Mouse (Mus musculus) heart, embryonic 11.5 days (tissue): ENCODE measurements around the gene Tubgcp2. TPM values are rescaled to one million over a fixed set of nuclear protein-coding genes. Genes with fewer than 3 reads are reported as not detected.

Experiments used
- ATAC-seq: fragments of 200-750 bp; cut with Nextera tagmentation; replicated peaks from 2 replicates; pipeline ENCODE4 v1.8.0; 2017; ENCODE audit warnings: moderate library complexity; ENCODE audit not compliant: insufficient number of reproducible peaks, low FRiP score, low TSS enrichment
- H3K27ac ChIP-seq: fragments of 300-500 bp; sonication (generic); 2 replicates; pipeline ENCODE4 v1.5.1; 2014; ENCODE audit warnings: mild to moderate bottlenecking, low read depth, low read length
- H3K27me3 ChIP-seq: fragments of 300-500 bp; sonication (generic); 2 replicates; pipeline ENCODE4 v1.6.1; 2014; ENCODE audit warnings: mild to moderate bottlenecking, low read length, mixed read lengths; ENCODE audit not compliant: control insufficient read depth, insufficient read depth
- H3K36me3 ChIP-seq: fragments of 300-500 bp; sonication (generic); 2 replicates; pipeline ENCODE4 v1.6.1; 2014; ENCODE audit warnings: mild to moderate bottlenecking, low read length, moderate library complexity, mixed read lengths; ENCODE audit not compliant: control insufficient read depth, insufficient read depth
- H3K4me1 ChIP-seq: fragments of 300-500 bp; sonication (generic); 2 replicates; pipeline ENCODE4 v1.6.1; 2014; ENCODE audit warnings: low read length; ENCODE audit not compliant: control insufficient read depth, insufficient read depth
- H3K4me2 ChIP-seq: fragments of 300-500 bp; sonication (generic); 2 replicates; pipeline ENCODE4 v1.6.1; 2014; ENCODE audit warnings: mild to moderate bottlenecking, moderate library complexity
- H3K4me3 ChIP-seq: fragments of 300-500 bp; sonication (generic); 2 replicates; pipeline ENCODE4 v1.5.1; 2014; ENCODE audit warnings: low read depth, low read length
- H3K9ac ChIP-seq: fragments of 300-500 bp; sonication (generic); 2 replicates; pipeline ENCODE4 v1.6.1; 2014; ENCODE audit warnings: mild to moderate bottlenecking, low read depth, low read length, moderate library complexity
- H3K9me3 ChIP-seq: fragments of 300-500 bp; sonication (generic); replicated peaks from 2 replicates; pipeline ENCODE4 v1.6.1; 2016; ENCODE audit warnings: low read length; ENCODE audit not compliant: control insufficient read depth
- WGBS: fragments of 180-500 bp; shearing (Covaris S2); extraction: QIAGEN DNeasy Blood & Tissue Kit; methylation state at CpG from one replicate; pipeline ENCODE4 v1.1.7; 2014; ENCODE audit not compliant: insufficient replicate concordance; 5-methylcytosine and 5-hydroxymethylcytosine counted together
- polyA plus RNA-seq: library from polyadenylated mRNA; unstranded; fragments of >200 nt; fragmentation: Nextera tagmentation; extraction: Ambion mirVana; gene quantifications from 2 replicates; pipeline ENCODE4 v1.2.1, GENCODE M21; 2014

Tubgcp2 gene
- polyA plus RNA-seq, 1 experiment from 2014 or later, result 37.3 TPM

DNA sequence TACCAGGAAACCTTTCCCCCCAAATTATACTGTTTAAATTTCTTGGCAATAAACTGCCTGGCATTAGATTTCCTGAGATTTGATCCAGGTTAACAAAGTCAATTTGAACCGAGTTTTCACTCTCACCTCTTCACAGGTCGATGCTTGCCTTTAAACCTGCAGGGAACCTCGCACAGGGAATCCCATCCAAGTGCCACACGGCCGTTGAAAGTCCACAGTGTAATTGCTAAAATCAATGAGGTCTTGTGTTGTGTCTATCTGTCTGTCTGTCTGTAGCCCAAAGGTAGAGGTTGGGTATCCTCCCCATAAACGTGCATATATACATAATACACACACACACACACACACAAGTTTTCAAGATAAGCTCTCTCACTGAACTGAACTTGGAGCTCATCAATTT is 30.9 kb upstream of the Tubgcp2 start:
- ATAC-seq, result no peak
- H3K27me3 ChIP-seq, result peaks cover 52% of the 10 kb centered on the region
- H3K9ac ChIP-seq, result no peak overlapping the region
- H3K4me2 ChIP-seq, result no peak overlapping the region
- WGBS, result 56% methylated on average over 6 of the region's 6 CpGs
- H3K36me3 ChIP-seq, result no peaks in the 10 kb centered on the region
- no peak overlapping the region for H3K27ac ChIP-seq
- 0 out of 2 replicates have a peak, but pooled peaks cover 3% of the 10 kb centered on the region for H3K9me3 ChIP-seq
- no peaks in the 10 kb centered on the region for H3K4me1 ChIP-seq
- no peak overlapping the region for H3K4me3 ChIP-seq

DNA sequence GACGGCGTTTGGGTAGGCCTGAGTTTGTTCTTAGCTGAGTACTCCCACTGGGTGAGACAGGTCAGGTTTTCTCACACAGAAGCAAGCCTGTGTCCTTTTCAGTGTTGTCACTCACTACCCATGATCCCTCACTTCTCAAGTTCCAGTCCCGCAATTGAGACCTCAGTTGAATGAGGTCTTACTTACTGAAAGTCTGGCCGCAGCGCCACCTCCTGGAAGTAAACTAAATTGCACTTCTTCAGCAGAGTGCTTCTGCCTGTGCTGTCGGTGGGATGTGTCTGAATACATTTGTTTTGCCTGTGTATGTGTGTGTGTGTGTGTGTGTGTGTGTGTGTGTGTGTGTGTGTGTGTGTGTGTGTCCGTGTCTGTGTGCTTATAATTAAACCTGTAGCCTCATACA is 26.6 kb upstream of the Tubgcp2 start:
- Histone ChIP-seq H3K4me3 (no peak overlapping the region), H3K4me1 (0 out of 2 replicates have a peak, but pooled peaks cover 3% of the 10 kb centered on the region), H3K9ac (no peak overlapping the region), H3K27me3 (peaks cover 73% of the 10 kb centered on the region), H3K36me3 (no peaks in the 10 kb centered on the region), H3K9me3 (0 out of 2 replicates have a peak, but pooled peaks cover 3% of the 10 kb centered on the region), H3K4me2 (no peak overlapping the region), H3K27ac (no peak overlapping the region)
- 18% methylated on average over 7 of the region's 7 CpGs for WGBS
- no peak for ATAC-seq

DNA sequence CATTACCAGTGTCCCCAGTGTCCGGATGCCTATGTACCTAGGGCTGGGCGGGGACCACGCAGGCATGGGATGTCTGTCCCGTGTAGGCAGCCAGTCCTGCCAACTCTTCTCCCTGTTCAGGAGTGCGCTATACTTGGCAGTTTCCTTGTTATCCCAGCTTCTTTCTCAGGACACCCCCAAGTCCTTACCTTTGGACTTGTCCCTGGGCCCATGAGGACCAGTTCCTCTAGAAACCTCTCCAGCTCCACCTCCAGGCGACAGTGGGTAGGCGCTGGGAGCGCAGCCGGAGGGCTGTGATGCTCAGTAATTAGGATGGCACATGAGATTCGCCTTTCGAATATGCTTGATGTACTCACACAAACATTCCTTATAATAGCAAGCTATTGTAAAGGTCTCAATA is 25.8 kb upstream of the Tubgcp2 start:
- Histone ChIP-seq H3K4me3 (no peak overlapping the region), H3K4me1 (0 out of 2 replicates have a peak, but pooled peaks cover 3% of the 10 kb centered on the region), H3K36me3 (no peaks in the 10 kb centered on the region), H3K9ac (no peak overlapping the region), H3K27ac (no peak overlapping the region), H3K27me3 (peaks cover 81% of the 10 kb centered on the region), H3K4me2 (no peak overlapping the region), H3K9me3 (0 out of 2 replicates have a peak, but pooled peaks cover 3% of the 10 kb centered on the region)
- 15% methylated on average over 11 of the region's 11 CpGs for WGBS
- no peak for ATAC-seq

DNA sequence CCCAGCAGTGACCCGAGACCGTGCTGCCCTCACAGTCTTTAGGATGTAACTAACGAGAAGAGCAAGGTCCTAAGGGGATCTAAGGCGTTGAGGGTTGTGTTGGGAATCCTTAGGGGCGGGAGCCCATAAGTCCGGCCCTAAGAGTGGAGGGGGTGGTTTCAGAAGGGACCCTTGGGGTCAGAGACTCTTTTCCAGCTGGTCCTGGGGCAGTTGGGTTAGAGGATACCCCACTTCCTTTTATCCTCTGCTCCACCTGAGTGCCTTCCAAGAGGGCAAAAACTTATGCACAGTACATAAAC is 25.3 kb upstream of the Tubgcp2 start:
- Histone ChIP-seq H3K36me3 (no peaks in the 10 kb centered on the region), H3K4me3 (no peak overlapping the region; the same call in 1 of the 2 replicates), H3K27ac (no peak overlapping the region), H3K27me3 (peaks cover 86% of the 10 kb centered on the region), H3K4me1 (0 out of 2 replicates have a peak, but pooled peaks cover 3% of the 10 kb centered on the region), H3K9ac (no peak overlapping the region), H3K9me3 (0 out of 2 replicates have a peak, but pooled peaks cover 3% of the 10 kb centered on the region), H3K4me2 (peak overlapping the region; percentile 63)
- WGBS, result 3% methylated on average over 6 of the region's 6 CpGs
- no peak for ATAC-seq

DNA sequence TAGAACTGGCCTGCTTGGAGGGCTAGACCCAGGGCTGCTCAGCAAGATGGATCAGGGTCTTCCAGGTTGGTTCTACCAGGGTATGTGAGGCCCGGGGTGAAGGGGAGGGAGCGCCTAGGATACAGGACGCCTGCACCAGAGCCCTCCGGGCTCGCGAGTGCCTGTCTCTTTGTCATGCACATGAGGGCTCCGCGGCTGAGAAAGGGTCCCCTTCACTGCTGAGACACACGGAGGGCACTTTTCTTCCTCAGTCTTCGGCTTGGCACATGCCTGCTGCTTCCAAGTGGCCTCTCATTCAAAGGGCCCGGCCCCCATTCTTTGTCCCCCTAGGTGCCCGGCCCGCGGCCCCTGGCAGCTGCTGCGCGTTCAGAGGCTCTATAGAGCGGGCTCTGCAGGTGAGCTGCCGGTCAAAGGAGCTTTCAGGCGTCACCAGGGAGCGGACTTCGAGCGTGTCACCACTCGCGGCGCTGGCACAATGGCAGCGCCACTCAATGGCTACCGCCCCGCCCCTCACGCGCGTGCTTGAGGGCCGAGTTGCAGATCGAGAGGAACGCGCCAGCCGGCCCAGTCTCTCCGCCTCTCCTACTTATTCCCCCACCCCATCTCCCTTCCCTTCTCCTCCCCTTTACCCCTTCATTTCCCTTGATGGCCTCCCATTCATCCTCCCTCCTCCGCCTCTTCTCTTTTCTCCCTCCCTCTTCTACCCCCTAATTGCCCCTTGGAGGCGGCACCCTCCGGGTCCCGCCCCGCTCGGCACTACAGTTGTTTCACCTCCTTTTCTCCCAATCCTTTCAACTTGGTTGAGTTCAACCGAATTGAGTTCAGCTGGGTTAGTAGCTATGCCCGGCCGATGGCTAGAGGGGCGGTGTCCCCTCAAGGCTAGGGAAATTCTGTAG is 24.7 kb upstream of the Tubgcp2 start:
- ATAC-seq, result no peak
- Histone ChIP-seq H3K27me3 (peaks cover 92% of the 10 kb centered on the region), H3K36me3 (no peaks in the 10 kb centered on the region), H3K9me3 (no peaks in the 10 kb centered on the region), H3K4me1 (0 out of 2 replicates have a peak, but pooled peaks cover 3% of the 10 kb centered on the region), H3K9ac (no peak overlapping the region), H3K27ac (no peak overlapping the region), H3K4me3 (peak overlapping the region; percentile 40), H3K4me2 (peak overlapping the region; percentile 63)
- 2% methylated on average over 47 of the region's 47 CpGs for WGBS

DNA sequence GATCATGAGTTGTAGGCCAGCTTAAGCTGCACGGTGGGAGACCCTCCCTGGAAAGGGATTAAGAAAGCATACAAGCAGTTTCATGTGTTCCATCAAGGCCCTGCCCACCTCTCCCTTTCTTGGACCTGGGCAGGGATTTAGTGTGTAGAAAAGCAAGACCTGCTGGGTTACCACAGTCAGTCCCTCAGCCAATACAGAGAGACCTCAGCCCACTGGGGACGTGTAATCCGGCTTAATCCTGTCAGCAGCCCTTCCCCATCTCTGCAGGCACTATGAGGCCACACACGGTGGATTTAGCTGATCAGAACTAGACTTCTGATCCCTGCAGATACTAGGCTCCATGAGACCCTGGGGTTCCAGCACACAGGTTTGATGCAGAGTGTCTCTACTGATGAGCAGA is 23.1 kb upstream of the Tubgcp2 start:
- Histone ChIP-seq H3K4me1 (0 out of 2 replicates have a peak, but pooled peaks cover 3% of the 10 kb centered on the region), H3K27ac (no peak overlapping the region), H3K4me3 (no peak overlapping the region), H3K4me2 (no peak overlapping the region), H3K9me3 (no peaks in the 10 kb centered on the region), H3K36me3 (no peaks in the 10 kb centered on the region), H3K9ac (no peak overlapping the region), H3K27me3 (peaks cover 94% of the 10 kb centered on the region)
- ATAC-seq, result no peak
- WGBS, result 16% methylated on average over 4 of the region's 4 CpGs

DNA sequence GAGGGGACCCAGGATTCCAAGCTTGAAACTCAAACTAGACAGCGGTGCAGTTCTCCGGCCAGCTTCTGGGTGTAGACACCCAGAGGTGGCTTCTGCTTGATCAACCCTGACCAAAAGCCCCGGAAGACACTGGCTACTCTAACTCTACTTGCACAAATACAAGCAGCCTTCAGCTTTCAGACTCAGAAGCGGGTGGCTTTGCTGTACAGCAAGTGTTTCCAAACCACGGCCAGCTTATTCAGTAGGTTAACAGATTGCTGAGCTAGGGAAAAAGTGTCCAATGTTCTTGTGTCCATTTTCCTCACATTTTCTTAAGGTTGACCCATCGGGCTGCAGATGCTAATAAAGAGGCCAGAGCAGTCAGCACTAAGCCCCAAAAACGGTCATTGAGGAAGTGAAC is 22.1 kb upstream of the Tubgcp2 start:
- no peaks in the 10 kb centered on the region for H3K9me3 ChIP-seq
- H3K9ac ChIP-seq, result peak overlapping the region; percentile 4
- peak overlapping the region; percentile 52 for H3K4me3 ChIP-seq
- WGBS, result 22% methylated on average over 7 of the region's 7 CpGs
- H3K4me1 ChIP-seq, result 0 out of 2 replicates have a peak, but pooled peaks cover 3% of the 10 kb centered on the region
- H3K27ac ChIP-seq, result no peak overlapping the region
- peak overlapping the region; percentile 87 for H3K4me2 ChIP-seq
- peaks cover 93% of the 10 kb centered on the region for H3K27me3 ChIP-seq
- ATAC-seq, result no peak
- no peaks in the 10 kb centered on the region for H3K36me3 ChIP-seq

DNA sequence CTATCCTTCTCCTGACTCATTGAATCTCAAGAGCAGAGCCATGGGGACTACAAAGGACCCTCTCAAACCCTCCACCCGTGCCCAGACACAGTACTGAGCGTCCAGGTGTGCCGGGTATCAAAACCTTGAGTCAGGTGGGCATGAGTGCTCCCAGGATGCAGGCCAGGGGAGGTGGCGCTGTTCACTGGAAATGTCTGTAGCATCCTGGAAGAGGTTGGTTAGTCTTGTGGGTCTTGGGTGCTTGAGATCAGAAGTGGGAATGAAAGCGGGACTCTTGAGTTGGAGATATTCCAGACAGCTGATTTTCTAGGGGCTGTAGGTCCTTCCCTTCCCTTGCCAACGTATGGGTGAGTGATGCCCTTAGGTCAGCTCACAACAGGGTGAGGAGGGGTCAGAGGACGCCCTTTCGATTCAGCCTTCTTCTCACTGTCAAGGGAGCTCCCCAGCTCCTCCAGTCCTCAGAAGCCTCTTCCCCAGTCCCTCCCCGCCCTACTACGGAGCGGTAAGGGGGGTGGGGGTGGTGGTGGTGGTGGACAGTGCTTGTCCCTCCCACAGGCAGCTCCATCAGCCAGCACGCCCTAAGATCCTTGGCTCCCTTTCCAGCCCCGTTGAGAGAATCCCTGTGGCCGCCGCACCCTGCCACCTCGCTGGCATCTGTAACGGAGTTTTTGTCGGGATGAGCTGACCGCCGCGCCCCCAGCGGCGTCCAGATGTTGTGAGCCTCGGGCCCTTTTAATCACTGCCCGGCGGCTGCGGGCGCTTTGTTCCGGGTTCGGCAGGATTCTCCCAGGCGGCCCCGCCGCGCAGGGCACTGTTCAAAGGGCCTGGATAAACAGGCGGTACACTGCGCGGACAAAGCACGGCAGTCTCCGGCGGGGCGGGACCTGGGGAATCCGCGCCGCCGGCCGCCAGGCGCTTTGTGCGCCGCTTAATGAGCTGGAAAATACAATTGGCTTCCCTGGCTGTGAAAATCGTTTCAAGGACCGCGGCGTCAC is 21.2 kb upstream of the Tubgcp2 start:
- Histone ChIP-seq H3K9me3 (no peaks in the 10 kb centered on the region), H3K4me1 (0 out of 2 replicates have a peak, but pooled peaks cover 3% of the 10 kb centered on the region), H3K27ac (no peak overlapping the region), H3K4me3 (peak overlapping the region; percentile 52), H3K9ac (peak overlapping the region; percentile 4), H3K4me2 (peak overlapping the region; percentile 87), H3K36me3 (no peaks in the 10 kb centered on the region), H3K27me3 (peaks cover 96% of the 10 kb centered on the region)
- peak; percentile 43; the same call in 1 of the 2 replicates for ATAC-seq
- 2% methylated on average over 53 of the region's 53 CpGs for WGBS
